Mouse (Mus musculus) gastrocnemius, postnatal 4 days (tissue): ENCODE measurements around the gene Dkk2. TPM values are rescaled to one million over a fixed set of nuclear protein-coding genes. Genes with fewer than 3 reads are reported as not detected.
"Not testable (repeated sequence)": the region's sequence is repeated elsewhere in the genome, so short reads cannot be mapped to it uniquely, and the experiment has no call there.

Experiments
- DNase-seq, 2 experiments: peaks; one replicate each; pipeline ENCODE4 v3.0.0; 2021 to 2022; ENCODE audit warnings: low spot score in 2 of 2, mixed read lengths in 2 of 2
- long read RNA-seq, 2 experiments: library from polyadenylated mRNA; stranded (forward); transcript quantifications; one replicate each; pipeline ENCODE4 v2.0.0; 2021
- total RNA-seq, 2 experiments: library from RNA; stranded (reverse); gene quantifications; 2 replicates each; pipeline ENCODE4 v1.2.3; 2021

The Dkk2 gene
- total RNA-seq = 10 to 100 TPM; 19.7 to 22.5 TPM
- long read RNA-seq, experiment 1, transcript Dkk2-201 (4 exons, 3,705 nt) = major isoform, 21 of 33 reads
- long read RNA-seq, experiment 1, partial matches to known transcripts = 1 of 33 reads
- long read RNA-seq, experiment 1, other reads (novel, unspliced or antisense) = 11 of 33 reads
- long read RNA-seq, experiment 2, transcript Dkk2-201 (4 exons, 3,705 nt) = major isoform, 32 of 39 reads
- long read RNA-seq, experiment 2, partial matches to known transcripts = 1 of 39 reads
- long read RNA-seq, experiment 2, other reads (novel, unspliced or antisense) = 6 of 39 reads

- peak; percentile 43 to 49 for DNase-seq
Observed at GRCm38 (mm10) chr3:132085112-132085822, at the start of gene Dkk2. Gene Dkk2, plus strand, starts transcription at chr3:132085292.

- DNase-seq = no peak
Observed at GRCm38 (mm10) chr3:132036704-132037103, 48.4 kb upstream of the Dkk2 start.

- DNase-seq = no peak
Observed at GRCm38 (mm10) chr3:132037670-132038069, 47.4 kb upstream of the Dkk2 start.

- no peak for DNase-seq
Observed at GRCm38 (mm10) chr3:132040066-132040465, 45.0 kb upstream of the Dkk2 start.

GRCm38 (mm10) chr3:132050884-132051457 is 34.1 kb upstream of the Dkk2 start:
- DNase-seq = no peak

- DNase-seq = not testable (repeated sequence)
Observed at GRCm38 (mm10) chr3:132062816-132063215, 22.3 kb upstream of the Dkk2 start.

- no peak for DNase-seq
Observed at GRCm38 (mm10) chr3:132063374-132063773, 21.7 kb upstream of the Dkk2 start.

- DNase-seq = no peak
Observed at GRCm38 (mm10) chr3:132063966-132064365, 21.1 kb upstream of the Dkk2 start.

GRCm38 (mm10) chr3:132064920-132065319 is 20.2 kb upstream of the Dkk2 start:
- DNase-seq = no peak

- DNase-seq = no peak
Observed at GRCm38 (mm10) chr3:132070949-132071348, 14.1 kb upstream of the Dkk2 start.

- DNase-seq = peak; percentile 37 to 67
Observed at GRCm38 (mm10) chr3:132084018-132084417, 1.1 kb upstream of the Dkk2 start.

GRCm38 (mm10) chr3:132084680-132085079 is 412 bp upstream of the Dkk2 start:
- DNase-seq = peak in 1 of 2 experiments; percentile 10

- DNase-seq = peak in 1 of 2 experiments; percentile 20
Observed at GRCm38 (mm10) chr3:132085823-132086350, 795 bp downstream of the Dkk2 start.

GRCm38 (mm10) chr3:132086461-132086860 is 1.4 kb downstream of the Dkk2 start:
- DNase-seq = no peak

- DNase-seq = peak; percentile 22 to 42
Observed at GRCm38 (mm10) chr3:132087011-132087486, 2.0 kb downstream of the Dkk2 start.

- no peak for DNase-seq
Observed at GRCm38 (mm10) chr3:132092983-132093382, 7.9 kb downstream of the Dkk2 start.

- DNase-seq = peak in 1 of 2 experiments; percentile 11
Observed at GRCm38 (mm10) chr3:132096296-132096695, 11.2 kb downstream of the Dkk2 start.

- no peak for DNase-seq
Observed at GRCm38 (mm10) chr3:132100746-132101145, 15.7 kb downstream of the Dkk2 start.

- DNase-seq = peak in 1 of 2 experiments; percentile 32
Observed at GRCm38 (mm10) chr3:132103020-132103419, 17.9 kb downstream of the Dkk2 start.

- no peak for DNase-seq
Observed at GRCm38 (mm10) chr3:132103454-132103853, 18.4 kb downstream of the Dkk2 start.

- no peak for DNase-seq
Observed at GRCm38 (mm10) chr3:132115772-132116511, 30.9 kb downstream of the Dkk2 start.
